Mouse (Mus musculus) heart, postnatal 25 days (tissue): Measurements from ENCODE around the gene Cacna2d3. TPM values are rescaled to one million over a fixed set of nuclear protein-coding genes. Genes with fewer than 3 reads are reported as not detected.

Experiments
- DNase-seq: peaks from one replicate; pipeline ENCODE4 v3.0.0; 2022; ENCODE audit warnings: low spot score
- intact Hi-C: fragments of 180-260 bp; cut with DNase I; formaldehyde crosslinking; loops from one replicate; pipeline ENCODE4 v1.15.1; 2025
- total RNA-seq, 2 experiments: library from RNA; stranded (reverse); gene quantifications; 2 replicates each; pipeline ENCODE4 v1.2.3; 2021

Gene Cacna2d3
- total RNA-seq, 2 experiments from 2014 or later, result 0.31 to 0.60 TPM

DNA sequence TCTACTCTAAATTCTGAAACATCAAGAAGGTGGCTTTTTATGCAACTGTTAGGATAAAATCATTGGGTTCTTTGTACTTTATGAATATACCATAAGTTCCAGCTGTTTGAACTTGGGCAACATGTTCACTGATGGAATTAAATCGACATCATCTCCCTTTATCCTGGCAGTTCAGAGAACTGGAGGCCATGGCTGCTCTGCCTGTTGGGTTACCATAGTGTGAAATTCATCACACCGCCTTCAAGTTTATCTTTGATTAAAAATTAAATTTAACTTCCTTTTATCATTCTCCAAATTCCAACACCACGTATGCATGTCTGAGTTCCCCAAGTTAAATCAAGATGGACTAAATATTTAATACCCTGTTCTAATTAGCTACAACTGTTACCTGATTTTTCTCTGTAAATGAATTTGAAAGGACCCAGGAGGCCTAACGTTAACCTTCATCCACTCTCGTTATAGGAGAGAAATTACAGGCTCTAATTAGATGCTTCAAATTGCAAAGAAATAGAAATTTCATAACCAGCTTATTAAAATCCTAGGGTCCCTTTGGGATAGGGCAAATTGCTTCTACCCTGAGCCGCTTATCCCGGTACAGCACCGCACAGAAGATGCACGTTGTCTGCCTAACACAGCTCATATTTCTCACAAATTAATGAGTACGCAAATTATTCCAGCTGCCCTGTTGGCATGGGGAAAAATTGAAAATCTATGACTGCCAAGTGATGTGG lies 517.3 kb downstream of the Cacna2d3 start:
- intact Hi-C loops, result no loop called here
- DNase-seq, result no peak

DNA sequence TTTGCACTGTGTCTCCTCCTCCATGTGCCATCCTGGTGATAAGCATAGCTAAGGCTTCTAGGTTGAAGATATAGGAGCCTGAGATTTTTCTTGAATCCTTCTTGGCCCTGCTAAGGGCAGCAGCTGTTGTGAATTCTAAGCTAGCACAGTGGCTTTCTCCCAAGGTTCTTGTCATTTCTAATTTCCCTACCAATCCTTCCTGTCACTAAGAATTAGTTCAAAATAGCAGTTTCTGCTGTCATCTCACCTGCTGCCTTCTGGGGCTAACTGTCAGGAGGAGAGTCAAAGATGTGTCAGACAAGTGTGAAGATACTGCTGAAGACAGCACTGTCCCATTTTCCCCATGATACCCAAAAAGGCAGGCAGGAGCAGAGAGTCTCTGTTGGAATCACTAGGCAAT lies 525.5 kb downstream of the Cacna2d3 start:
- intact Hi-C loops, result no loop called here
- no peak for DNase-seq

DNA sequence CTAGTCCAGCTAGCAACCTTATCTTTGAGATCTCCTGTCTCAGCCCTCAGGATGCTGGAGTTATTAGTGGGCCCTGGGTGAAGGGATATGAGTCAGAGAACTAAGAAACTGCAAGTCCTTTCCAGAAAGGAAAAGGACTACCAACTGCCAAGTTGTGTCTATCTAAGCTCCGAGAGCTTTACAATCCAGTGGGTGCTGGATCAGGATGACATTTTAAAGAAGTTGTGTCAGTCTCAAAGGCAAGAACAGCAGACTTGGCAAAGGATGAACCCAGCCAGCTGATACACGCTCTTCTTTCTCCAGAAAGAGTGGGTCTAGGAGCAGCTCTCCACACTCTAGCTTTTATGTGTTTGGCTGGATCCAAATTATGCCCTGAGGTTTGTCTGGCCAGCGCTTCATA lies 530.2 kb downstream of the Cacna2d3 start:
- no peak for DNase-seq
- intact Hi-C loops, result no loop called here

DNA sequence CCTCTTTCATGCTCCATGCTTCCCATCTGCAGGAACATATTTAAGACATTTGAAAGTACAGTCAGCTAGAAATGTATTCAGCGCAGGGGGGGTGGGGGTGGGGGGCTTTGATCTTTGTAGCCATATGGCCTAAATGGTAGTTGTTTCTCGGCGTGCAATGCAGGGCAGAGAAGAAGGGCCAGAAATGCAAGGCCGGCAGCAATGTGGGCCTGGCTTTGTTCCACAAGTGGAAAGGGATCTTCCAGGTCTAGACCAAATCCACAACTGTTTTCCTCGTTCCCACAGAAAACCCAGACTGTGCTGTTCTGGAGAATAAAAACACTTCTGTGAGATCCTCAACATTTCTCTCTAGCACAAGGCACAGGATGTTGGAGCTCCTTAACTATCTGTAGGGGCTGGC lies 537.9 kb downstream of the Cacna2d3 start:
- intact Hi-C loops, result no loop called here
- DNase-seq, result no peak

DNA sequence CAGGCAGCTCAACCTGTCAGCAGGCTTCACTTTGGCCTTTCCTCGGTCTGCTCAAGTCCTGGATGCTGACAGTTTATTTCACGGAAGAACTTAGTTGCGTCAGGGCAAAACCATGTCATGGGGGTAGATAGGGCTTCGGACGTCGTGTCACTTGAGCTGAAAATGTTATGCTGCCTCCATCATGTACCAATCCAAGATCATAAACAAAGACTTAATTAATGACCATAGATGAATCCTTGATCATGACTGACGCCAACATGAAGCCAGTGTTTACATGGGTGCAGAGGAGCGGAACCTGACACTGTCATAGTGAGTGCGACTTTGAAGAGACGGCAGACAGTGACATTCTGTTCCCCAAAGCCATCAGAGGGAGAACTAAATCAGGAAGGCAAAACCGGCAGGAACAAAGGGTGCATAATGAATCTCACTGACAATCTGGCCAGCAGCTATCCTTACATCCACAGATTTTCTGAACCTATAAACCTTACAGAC lies 542.2 kb downstream of the Cacna2d3 start:
- intact Hi-C loops, result no loop called here

DNA sequence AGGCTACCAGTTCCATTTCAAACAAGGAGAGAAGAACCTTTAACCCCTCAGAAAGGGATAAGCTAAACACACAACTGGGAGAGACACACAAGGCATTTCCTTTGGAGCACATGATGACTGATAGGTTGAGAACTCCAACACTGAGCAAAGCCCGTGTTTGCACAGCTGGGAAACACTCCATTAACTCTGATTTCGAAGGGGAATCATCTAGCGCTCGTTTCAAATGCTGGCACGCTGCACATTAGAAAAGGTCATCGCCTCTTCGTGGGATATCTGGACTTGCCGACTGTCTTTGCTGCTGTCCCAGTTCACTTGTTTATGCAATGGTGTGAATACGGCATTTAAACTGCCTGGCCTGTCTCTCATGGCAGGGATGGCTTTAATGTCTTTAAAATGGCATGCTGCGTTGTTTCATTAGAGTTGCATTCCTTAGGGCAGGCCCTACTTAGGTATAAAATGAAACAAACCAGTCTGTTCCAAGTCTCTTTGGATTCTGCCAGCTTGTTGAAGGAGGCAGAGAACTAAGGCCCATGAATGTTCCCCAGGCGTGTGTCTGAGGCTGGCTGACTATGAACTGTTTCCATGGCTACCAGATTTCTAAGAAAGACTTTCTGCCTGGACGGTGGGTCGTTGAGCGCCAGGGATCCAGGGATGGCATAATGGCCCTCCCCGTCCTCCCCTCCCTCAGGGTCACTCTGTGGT lies 542.8 kb downstream of the Cacna2d3 start:
- no peak for DNase-seq
- intact Hi-C loops, result no loop called here

More for the DNA sequence above, 542.2 kb downstream of the Cacna2d3 start:
- no peak for DNase-seq

DNA sequence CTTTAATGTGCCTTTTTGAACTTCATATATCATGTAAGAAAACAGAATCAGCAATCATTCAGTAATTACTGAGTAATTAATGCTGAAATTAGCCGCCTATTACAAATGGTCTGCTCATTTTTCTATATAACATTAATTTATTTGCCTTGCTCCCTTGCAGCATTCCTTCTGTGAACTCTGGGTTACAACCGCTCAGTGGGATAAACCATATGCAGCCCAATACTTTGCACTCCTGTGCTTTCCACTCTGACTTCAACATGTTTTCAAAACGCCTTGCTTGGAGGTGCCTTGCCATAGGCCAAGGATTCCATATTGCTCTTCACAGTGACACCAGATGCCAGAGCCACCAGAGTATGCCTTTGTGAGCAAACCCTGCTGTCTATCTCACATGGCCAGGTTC lies 546.9 kb downstream of the Cacna2d3 start:
- intact Hi-C loops, result no loop called here
- no peak for DNase-seq

DNA sequence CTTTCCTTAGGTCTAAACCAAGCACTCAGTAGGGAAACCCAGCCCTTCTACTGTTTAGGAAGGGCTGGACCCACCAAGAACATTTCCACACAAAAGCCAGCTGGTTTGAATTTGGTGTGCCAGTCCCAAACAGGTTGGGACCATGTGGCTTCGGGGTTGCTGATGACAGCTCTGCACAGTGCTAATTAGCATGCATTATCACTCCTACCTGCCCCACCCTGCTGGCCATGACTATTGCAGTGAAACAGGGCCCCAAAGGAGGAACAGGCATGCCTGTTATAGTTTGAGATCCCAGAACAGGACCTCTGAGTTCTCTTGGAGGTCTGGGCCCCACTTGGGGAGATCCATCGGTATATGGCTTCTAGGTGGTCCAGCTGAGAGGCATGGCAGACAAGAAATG lies 549.5 kb downstream of the Cacna2d3 start:
- intact Hi-C loops, result no loop called here
- no peak for DNase-seq

DNA sequence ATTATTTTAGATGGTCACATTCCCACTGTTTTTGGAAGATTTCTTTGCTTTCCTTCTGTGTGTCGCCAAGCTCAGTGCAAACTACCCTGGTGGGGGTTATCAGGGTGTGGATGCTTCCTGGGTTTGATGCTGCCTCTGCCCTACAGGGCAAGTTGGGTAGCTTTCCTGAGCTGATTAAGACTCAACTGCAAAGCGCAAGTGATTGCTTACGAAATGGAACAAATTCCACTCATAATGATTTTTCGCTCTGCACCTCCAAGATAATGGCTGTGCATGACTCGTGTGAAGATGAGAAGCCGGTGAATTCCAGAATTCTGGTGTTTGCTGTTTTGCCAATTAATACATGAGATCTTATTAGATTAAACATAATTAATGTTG lies 557.0 kb downstream of the Cacna2d3 start:
- intact Hi-C loops, result no loop called here
- DNase-seq, result no peak

DNA sequence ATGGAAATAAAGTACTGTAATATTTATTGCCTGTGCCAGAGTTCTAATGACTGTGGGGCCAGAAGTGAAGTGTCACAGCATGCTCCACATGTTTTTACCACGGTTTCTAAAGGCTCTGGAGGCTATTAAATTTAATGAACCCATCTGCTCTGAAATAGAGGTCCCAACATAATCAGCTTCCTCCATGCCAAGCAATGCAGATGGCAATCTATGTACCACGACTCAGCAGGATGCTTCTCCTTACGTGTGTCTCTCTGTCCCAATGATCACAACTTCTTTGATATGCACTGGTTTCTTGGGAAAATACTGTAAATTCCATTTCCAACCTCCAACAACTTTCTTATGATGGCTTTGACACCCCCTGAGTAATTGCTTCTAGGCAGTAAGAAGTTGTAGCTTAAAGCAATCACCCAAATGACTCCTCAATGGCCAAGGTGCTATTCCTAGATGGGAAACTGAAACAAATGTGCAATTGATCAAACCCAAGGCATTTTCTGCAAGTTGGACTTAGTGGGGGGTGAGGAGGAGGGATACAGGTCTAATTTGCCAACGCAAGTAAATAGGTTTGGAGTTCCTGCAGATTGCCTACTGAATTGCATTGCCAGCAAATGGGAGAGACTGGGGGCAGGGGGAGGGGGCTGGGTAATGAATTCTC lies 557.5 kb downstream of the Cacna2d3 start:
- intact Hi-C loops, result no loop called here

DNA sequence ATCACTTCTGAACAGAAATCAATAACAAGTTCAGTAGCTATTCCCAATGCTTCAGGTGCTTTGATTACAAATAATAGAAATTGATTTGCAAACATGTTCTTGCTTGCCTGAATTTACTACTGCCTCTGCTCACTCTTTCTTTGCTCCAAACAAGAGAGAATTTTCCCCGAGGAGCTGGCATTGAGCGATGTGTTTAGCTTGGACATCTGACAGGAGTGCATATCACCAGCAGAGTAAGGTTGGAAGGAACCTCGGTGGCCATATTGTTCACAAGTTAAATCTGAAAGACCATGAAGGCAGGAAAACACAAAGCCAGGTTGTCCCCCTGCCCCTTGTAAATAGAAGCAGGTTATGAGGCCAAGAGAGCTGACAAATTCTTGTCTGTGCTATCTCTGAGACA lies 561.9 kb downstream of the Cacna2d3 start:
- intact Hi-C loops, result no loop called here
- no peak for DNase-seq

More for the DNA sequence above, 557.5 kb downstream of the Cacna2d3 start:
- no peak for DNase-seq

DNA sequence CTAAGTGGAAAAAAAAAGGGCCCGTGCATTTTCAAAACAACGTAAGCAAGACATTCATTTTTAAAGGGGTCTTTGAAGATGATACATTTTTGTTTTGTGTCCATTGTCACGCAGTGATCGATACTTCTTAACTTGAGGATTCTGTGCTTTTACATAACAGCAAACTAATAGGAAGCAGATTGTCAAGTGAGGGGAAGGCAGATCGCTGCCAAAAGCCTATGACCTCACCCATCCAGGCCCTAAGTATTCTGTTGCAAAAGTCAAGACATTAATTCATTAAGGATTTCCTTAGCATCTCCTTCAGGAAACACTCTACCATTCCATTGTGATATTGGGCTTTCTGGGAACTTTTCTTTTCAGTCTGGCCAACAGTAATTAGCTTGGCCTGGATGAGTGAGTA lies 564.6 kb downstream of the Cacna2d3 start:
- intact Hi-C loops, result no loop called here
- no peak for DNase-seq

DNA sequence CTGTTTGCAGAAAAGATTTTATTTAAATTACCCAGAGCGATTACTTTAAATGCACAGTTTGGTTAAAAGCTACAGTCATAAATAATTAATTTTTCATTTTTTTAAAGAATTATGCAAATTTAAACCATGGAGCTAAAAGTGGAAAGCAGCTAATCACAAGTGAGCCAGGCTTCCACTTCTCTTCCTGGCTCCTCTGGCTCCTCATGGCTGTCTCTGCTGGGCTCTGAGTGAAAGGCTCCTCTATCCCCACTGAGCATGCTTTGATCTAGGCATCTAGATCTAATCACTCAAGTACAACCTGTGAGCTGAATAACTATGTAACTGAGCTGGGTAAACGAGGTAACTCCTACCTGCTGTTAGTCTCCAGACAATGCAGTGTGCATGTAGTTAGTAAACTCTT lies 577.5 kb downstream of the Cacna2d3 start:
- DNase-seq, result no peak
- intact Hi-C loops, result no loop called here

DNA sequence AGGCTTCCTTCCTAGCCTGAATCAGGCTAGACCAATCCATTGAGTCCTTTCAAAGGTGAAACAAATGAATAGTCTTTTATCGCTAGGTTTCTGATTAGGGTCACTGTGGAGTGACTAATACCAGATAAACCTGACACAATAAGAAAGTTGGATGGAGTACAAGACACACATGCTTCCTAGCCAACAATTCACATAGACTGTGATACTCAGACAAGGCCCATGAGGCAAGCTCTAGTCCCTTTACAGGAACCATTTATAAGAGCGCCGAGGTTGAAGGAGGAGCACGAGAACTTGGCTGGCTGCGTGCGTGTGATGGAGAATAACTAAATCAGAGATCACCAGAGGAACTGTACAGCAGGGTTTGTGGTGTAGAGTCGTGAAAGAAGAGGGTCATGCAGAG lies 584.0 kb downstream of the Cacna2d3 start:
- intact Hi-C loops, result no loop called here
- DNase-seq, result no peak

DNA sequence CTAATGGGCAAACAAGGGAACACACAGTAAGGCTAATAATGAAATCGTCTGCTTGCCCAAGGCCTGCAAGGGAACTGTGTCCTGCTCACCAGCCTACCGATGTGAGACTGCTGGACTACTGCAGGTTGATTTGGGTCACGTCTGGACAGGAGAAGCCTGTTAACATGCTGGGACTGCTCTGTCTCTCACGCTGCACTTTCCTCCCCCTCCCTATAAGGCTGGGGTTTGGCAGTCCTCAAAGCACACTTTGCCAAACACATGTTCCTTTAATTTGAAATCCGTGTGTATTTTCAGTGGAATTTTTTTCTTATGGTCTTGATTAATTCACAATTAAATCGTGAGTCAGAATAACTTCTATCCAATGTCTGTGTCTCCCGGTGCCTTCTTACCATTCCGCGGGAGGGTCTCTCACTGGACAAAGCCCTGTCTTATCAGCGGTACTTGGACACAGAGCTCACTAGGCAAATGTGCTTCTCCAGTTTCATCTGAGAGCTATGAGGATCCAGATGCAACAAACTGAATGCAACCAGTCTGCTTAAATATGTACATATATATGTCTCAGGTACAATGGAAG lies 584.6 kb downstream of the Cacna2d3 start:
- intact Hi-C loops, result no loop called here
- DNase-seq, result no peak

DNA sequence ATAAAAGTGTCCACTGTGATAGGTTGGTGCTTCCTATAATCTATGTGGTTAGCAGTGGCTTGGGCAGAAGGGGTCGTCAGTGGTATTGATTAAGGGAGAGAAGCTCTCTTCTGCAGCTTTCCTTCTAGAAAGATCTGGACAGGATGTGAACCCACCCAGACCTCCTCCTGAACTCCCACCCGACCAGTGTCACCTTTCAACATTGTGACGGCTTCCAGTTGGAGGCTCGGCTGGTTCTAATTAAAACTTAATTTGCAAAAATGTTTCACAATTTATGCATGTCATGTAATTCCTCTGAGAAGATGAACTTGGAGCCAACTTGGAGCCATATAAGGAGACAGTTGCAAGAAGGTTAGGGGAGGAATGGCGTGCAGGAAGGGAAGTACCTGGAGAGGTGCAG lies 586.8 kb downstream of the Cacna2d3 start:
- intact Hi-C loops, result no loop called here
- no peak for DNase-seq

DNA sequence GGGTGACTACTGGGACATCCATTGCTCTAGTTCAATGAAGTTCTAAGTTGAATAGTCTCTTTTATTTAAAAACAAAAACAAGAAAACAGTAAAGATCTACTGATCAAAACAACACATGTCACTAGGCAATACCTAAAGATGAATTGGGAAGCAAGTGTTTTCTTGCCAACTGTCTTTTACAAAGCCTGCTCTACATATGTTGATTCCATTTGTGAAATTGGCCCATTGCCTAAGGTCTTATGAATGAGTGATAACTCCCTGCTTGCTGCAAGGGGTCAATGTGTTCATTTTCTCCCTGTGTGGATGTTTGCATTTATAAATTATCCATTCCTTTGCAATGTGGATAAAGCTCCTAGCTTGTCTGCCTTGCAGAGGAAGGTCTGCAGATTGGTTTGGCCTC lies 591.2 kb downstream of the Cacna2d3 start:
- no peak for DNase-seq
- intact Hi-C loops, result no loop called here

DNA sequence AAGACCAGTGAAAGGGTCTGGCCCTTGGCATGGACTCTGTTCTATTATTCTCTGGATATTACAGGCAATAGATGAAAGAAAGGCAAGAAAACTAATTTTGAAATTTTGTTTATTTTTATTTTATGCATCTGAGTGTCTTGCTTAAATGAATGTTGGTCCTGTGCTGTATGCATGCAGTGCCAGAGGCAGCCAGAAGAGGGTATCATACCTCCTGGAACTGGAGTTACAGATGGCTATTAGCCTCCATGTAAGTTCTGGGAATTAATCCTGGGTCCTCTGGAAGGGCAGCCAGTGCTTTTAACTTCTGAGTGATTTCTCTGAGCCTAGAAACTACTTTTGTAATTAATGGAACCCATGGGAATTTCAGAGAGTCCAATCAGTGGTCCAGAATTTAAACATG lies 597.8 kb downstream of the Cacna2d3 start:
- intact Hi-C loops, result loop anchor here (2.0 kb wide), 1 partner anchor 319 kb away; no protein-coding TSS in a partner anchor
- DNase-seq, result no peak

DNA sequence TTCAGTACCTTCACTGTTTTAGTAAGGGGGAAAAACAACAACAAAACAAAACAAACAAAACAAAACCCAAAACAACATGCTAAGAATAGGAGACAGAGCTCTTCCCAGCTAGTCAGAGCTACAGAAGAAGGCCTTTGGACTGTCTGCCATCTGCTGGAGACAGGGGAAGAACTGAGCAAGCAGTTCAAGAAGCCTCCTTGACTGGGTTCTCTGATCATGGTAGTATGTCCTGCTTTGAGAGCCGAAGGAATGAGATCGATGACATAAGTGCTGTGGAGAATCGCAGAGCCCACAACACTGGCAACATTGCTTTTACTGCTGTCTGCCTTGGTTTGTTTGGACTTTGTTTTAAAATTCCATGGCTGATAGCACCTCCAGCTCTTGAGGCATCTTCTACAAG lies 598.9 kb downstream of the Cacna2d3 start:
- DNase-seq, result no peak
- intact Hi-C loops, result no loop called here

DNA sequence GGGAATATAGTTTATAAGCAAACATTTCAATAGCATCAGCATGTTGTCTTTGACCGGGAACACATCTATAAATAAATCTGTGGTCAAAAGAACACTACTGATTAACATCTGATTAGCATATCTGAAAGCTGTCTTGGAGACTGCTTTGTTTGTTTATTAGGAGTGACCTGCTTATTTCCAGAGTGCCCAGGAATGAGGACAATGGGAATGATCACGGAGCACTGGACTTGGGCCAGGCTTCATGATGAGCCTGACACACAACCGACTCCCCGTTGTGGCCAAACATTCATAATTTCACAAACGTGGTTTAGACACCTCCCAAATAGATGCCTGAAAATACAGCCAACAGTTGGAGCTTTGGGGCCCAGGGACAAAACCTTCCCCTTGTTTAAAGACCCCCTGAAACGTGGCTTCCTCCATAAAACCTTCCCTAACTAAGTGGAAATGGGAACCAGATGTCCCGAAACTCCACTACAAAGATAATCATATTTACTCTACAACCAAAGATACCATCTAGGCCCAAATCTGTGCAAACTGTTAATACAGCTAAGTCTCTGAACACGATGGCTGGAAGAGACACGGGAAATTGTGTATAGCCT lies 607.7 kb downstream of the Cacna2d3 start:
- intact Hi-C loops, result no loop called here
- DNase-seq, result no peak
